Mouse (Mus musculus): ENCODE measurements at regions not wholly inside any gene's neighbourhood (a gene's known extent, or its start where the extent isn't known, plus 50 kb on each side); places are given as distances from the start of the nearest gene placed in this dataset.
A peak's percentile ranks its signal among the peaks of the same experiment; 100 is the strongest.
"Not testable (repeated sequence)": the region's sequence is repeated elsewhere in the genome, so short reads cannot be mapped to it uniquely, and the experiment has no call there.

DNA sequence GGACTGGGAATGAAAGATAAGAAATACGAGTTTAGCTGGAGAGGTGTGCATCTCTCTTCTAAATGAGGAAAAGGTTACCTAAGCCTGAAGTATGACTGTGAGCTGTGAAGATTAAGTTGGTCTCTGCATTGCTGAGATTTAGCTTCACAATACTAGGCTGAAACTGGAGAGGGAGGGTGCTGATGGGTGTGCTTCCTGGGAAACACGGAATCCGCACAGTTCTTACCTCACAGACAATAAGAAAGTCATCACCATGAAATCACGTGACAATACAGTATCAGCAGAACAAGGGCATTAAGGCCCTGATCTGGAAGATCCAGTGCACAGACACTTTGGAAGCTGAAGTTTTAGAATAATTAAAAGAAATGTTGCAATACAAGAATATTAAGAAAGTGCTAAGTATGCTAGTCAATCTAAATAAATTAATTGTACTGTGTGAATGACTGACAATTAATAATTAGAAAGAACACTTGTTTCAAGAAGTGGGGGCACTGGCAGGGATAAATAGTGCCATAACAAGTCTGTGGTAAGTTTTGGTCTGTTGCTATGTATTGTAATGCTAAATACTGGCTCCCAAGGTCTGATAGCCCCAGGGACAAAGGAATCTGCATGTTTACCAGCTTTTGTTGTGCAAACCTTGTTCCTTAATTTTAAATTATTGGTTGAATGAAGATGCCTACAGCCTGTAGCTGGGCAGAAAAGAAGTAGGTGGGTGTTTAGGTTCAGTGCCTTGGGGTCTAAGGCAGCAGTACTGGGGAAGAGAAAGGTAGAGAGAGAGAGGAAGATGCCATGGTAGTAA lies 66.0 kb upstream of the Thsd7a start:
- 71% methylated on average over 4 of the region's 4 CpGs for WGBS
- H3K36me3 ChIP-seq (ENCODE audit: control insufficient read depth, insufficient read depth, low read length), result no peaks in the 10 kb centered on the region
- H3K27me3 ChIP-seq (ENCODE audit: control insufficient read depth, insufficient read depth, low read length), result no peaks in the 10 kb centered on the region
- H3K27ac ChIP-seq (replicated peaks), result no peak overlapping the region
- ATAC-seq (ENCODE audit: low FRiP score, low TSS enrichment) (no peak), DNase-seq (ENCODE audit: low spot score) (no peak)
- no peaks in the 10 kb centered on the region for H3K9me3 ChIP-seq (ENCODE audit: control insufficient read depth, low read length)
- no peak overlapping the region for H3K4me2 ChIP-seq (replicated peaks; ENCODE audit: low read depth)
- no peak overlapping the region for H3K4me3 ChIP-seq (ENCODE audit: low read depth, low read length)
- H3K9ac ChIP-seq (ENCODE audit: low read length), result no peak overlapping the region
- no peaks in the 10 kb centered on the region for H3K4me1 ChIP-seq (replicated peaks; ENCODE audit: control insufficient read depth, insufficient read depth)
- TF ChIP-seq CTCF (IDR thresholded peaks at IDR 0.05; ENCODE audit: low read depth) (no peak), EP300 (optimal IDR thresholded peaks at IDR 0.05) (no peak)

DNA sequence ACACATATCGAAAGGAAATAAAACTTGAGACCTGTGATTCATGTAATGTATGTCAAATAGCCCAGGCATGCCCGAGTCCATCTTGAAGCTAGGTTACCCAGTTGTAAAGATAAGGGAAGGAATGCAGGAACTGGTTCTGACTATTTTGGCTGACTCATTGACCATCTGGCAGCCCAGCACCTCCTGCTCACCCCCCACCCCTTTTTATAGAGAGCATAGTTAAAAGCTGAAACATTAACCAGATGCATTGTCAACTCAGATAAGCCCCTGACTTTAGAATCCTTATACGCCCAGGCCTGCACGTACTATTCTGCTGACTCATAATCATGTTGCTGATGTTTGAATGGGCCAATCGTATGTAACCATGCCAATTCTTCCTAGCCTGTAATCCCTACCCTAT lies 64.6 kb upstream of the Thsd7a start:
- 37% methylated on average over 5 of the region's 5 CpGs for WGBS
- ATAC-seq (ENCODE audit: low FRiP score, low TSS enrichment), result peak; percentile 75; the same call in 1 of the 2 replicates

DNA sequence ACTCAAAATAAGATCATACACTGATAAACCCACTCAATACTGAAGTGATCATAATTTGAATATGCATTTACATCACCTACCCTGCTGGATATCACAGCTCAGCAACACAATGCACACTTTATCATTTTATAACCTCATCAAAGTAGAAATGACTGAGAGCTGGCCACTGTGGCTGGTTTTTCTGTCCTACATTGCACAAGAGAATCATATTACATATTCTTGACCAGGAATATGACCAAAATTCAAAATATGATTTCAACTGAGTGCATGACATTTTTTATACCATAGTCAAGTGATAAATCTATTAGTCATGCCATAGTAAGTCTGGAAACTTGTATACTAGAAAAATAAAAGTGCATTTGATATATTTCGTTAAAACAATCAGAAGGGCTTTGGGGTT lies 63.3 kb upstream of the Thsd7a start:
- 85% methylated on average over 1 of the region's 1 CpGs for WGBS
- TF ChIP-seq CTCF (IDR thresholded peaks at IDR 0.05; ENCODE audit: low read depth) (no peak), EP300 (optimal IDR thresholded peaks at IDR 0.05) (no peak)
- Histone ChIP-seq H3K4me3 (ENCODE audit: low read depth, low read length) (no peak overlapping the region), H3K4me2 (replicated peaks; ENCODE audit: low read depth) (no peak overlapping the region), H3K36me3 (ENCODE audit: control insufficient read depth, insufficient read depth, low read length) (no peaks in the 10 kb centered on the region), H3K27me3 (ENCODE audit: control insufficient read depth, insufficient read depth, low read length) (no peaks in the 10 kb centered on the region), H3K9me3 (ENCODE audit: control insufficient read depth, low read length) (no peaks in the 10 kb centered on the region), H3K9ac (ENCODE audit: low read length) (no peak overlapping the region), H3K27ac (replicated peaks) (no peak overlapping the region), H3K4me1 (replicated peaks; ENCODE audit: control insufficient read depth, insufficient read depth) (no peaks in the 10 kb centered on the region)
- no peak for DNase-seq (ENCODE audit: low spot score)
- no peak for ATAC-seq (ENCODE audit: low FRiP score, low TSS enrichment)

More for the DNA sequence above, 64.6 kb upstream of the Thsd7a start:
- not testable (repeated sequence) for H3K9me3 ChIP-seq (ENCODE audit: control insufficient read depth, low read length); H3K4me3 ChIP-seq (ENCODE audit: low read depth, low read length); DNase-seq (ENCODE audit: low spot score); H3K36me3 ChIP-seq (ENCODE audit: control insufficient read depth, insufficient read depth, low read length); H3K27ac ChIP-seq (replicated peaks); H3K27me3 ChIP-seq (ENCODE audit: control insufficient read depth, insufficient read depth, low read length); H3K4me1 ChIP-seq (replicated peaks; ENCODE audit: control insufficient read depth, insufficient read depth); H3K9ac ChIP-seq (ENCODE audit: low read length); H3K4me2 ChIP-seq (replicated peaks; ENCODE audit: low read depth)

DNA sequence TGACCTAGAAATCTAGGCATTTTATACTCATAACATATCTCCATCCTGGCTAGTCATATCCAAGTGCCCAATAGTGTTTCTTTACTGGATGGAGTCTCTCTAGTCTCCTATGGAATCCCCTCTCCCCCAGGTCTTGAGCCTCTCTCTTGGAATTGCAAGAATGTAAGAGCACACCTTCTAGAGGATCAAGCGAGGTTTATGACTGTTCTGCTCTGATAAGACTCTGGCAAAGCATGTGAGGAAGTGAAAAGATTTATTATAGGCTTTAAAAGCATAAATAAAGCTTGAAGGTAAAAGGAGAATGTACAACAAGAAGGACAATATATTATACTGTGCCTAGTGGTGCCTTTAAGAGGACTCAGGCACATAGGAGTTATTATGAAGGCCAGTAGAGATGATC lies 62.8 kb upstream of the Thsd7a start:
- no peak overlapping the region for H3K4me2 ChIP-seq (replicated peaks; ENCODE audit: low read depth)
- ATAC-seq (ENCODE audit: low FRiP score, low TSS enrichment) (no peak), DNase-seq (ENCODE audit: low spot score) (no peak)
- H3K4me1 ChIP-seq (replicated peaks; ENCODE audit: control insufficient read depth, insufficient read depth), result no peaks in the 10 kb centered on the region
- H3K27ac ChIP-seq (replicated peaks), result no peak overlapping the region
- H3K9me3 ChIP-seq (ENCODE audit: control insufficient read depth, low read length), result no peaks in the 10 kb centered on the region
- no peak overlapping the region for H3K4me3 ChIP-seq (ENCODE audit: low read depth, low read length)
- TF ChIP-seq EP300 (optimal IDR thresholded peaks at IDR 0.05) (no peak), CTCF (IDR thresholded peaks at IDR 0.05; ENCODE audit: low read depth) (no peak)
- H3K36me3 ChIP-seq (ENCODE audit: control insufficient read depth, insufficient read depth, low read length), result no peaks in the 10 kb centered on the region
- no peak overlapping the region for H3K9ac ChIP-seq (ENCODE audit: low read length)
- H3K27me3 ChIP-seq (ENCODE audit: control insufficient read depth, insufficient read depth, low read length), result no peaks in the 10 kb centered on the region
- WGBS, result 32% methylated on average over 1 of the region's 1 CpGs

DNA sequence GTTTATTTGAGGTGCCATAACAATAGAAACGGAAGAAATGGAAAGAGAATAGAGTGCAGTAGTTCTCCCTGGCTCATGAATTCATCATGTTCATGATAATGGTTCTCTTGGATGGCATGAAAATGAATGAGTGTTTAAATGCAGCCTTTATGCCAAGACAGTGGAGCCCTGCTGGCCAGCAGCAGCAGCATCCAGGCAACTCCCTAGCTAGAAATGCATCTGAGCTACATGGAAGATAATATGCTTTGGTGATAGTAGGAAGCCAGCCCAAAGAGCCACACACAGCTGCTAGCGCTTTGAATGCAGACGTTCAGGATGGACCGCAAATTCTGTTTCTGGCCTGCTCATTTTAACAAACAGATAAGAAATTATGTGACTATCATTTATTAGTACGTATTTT lies 60.4 kb upstream of the Thsd7a start:
- Histone ChIP-seq H3K4me3 (ENCODE audit: low read depth, low read length) (no peak overlapping the region), H3K9me3 (ENCODE audit: control insufficient read depth, low read length) (no peaks in the 10 kb centered on the region), H3K27ac (replicated peaks) (no peak overlapping the region), H3K9ac (ENCODE audit: low read length) (no peak overlapping the region), H3K36me3 (ENCODE audit: control insufficient read depth, insufficient read depth, low read length) (no peaks in the 10 kb centered on the region), H3K4me1 (replicated peaks; ENCODE audit: control insufficient read depth, insufficient read depth) (no peaks in the 10 kb centered on the region), H3K27me3 (ENCODE audit: control insufficient read depth, insufficient read depth, low read length) (no peaks in the 10 kb centered on the region), H3K4me2 (replicated peaks; ENCODE audit: low read depth) (no peak overlapping the region)
- TF ChIP-seq EP300 (optimal IDR thresholded peaks at IDR 0.05), result no peak
- 71% methylated on average over 5 of the region's 5 CpGs for WGBS
- DNase-seq (ENCODE audit: low spot score) (no peak), ATAC-seq (ENCODE audit: low FRiP score, low TSS enrichment) (no peak)
